Mouse (Mus musculus): Measurements from ENCODE around the gene Gm10228. TPM values are rescaled to one million over a fixed set of nuclear protein-coding genes. Genes with fewer than 3 reads are reported as not detected.
"Not testable (repeated sequence)": the region's sequence is repeated elsewhere in the genome, so short reads cannot be mapped to it uniquely, and the experiment has no call there.

Gene Gm10228
- not detected for total RNA-seq (2022)

GRCm38 (mm10) chr16:89041372-89041771 is at the start of gene Gm10228:
Gene Gm10228 (minus strand): TSS chr16:89041472.
- DNase-seq (ENCODE audit: low spot score in 2 of 2), result not testable (repeated sequence)

DNA sequence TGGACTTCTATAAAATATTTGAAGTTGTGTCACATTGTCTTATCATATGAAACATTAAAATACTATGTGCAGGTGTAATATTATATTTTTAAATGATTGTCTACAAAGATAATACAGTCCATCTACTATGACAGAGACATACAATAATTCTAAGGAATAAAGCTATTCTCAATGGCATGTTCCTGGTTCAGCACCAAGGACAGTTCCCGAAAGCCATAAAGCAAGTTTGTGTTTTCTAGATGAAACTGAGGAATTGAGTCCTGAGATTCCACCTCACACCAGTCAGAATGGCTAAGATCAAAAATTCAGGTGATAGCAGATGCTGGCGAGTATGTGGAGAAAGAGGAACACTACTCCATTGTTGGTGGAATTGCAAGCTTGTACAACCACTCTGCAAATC is 29.8 kb upstream of the Gm10228 start:
- DNase-seq (ENCODE audit: low spot score in 2 of 2), result not testable (repeated sequence)

- DNase-seq (ENCODE audit: low spot score in 2 of 2), result not testable (repeated sequence)
These were observed 22.6 kb upstream of the Gm10228 start, which contains the start of gene 1110025L11Rik for GRCm38 (mm10) chr16:89063902-89064301. Gene 1110025L11Rik (minus strand): TSS chr16:89064002.

GRCm38 (mm10) chr16:89047783-89048182 is 6.5 kb upstream of the Gm10228 start, which contains the start of gene Krtap6-5:
Gene Krtap6-5 (minus strand): TSS chr16:89047883.
- no peak for DNase-seq (ENCODE audit: low spot score in 2 of 2)

- DNase-seq (ENCODE audit: low spot score in 2 of 2), result not testable (repeated sequence)
These were observed 9.9 kb downstream of the Gm10228 start, which contains the start of gene Krtap6-1 for GRCm38 (mm10) chr16:89031399-89031798. Gene Krtap6-1 (plus strand): TSS chr16:89031699.

DNA sequence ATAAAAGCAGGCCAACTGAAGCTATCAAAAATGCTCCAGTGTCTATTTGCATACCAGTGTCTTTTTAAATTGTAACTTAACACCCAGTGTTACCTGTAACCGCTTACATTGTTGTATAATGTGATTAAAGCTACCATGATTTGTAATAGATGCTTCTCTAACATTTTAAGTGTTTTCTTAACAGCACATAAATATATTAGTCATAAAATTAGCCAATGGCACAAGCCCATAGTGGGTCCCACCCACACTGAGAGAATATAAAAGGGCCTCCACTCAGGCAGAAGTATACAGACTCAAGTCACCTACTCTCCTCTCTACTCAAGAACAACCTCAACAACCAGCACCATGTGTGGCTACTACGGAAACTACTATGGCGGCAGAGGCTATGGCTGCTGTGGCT is 26.3 kb downstream of the Gm10228 start, which contains the start of gene Gm10229:
TSS of gene Gm10229 (plus strand) at position 301 of the 400 bp plus-strand sequence.
- DNase-seq (ENCODE audit: low spot score in 2 of 2), result not testable (repeated sequence)

GRCm38 (mm10) chr16:89013973-89014372 is 27.3 kb downstream of the Gm10228 start:
- DNase-seq (ENCODE audit: low spot score in 2 of 2), result no peak

DNA sequence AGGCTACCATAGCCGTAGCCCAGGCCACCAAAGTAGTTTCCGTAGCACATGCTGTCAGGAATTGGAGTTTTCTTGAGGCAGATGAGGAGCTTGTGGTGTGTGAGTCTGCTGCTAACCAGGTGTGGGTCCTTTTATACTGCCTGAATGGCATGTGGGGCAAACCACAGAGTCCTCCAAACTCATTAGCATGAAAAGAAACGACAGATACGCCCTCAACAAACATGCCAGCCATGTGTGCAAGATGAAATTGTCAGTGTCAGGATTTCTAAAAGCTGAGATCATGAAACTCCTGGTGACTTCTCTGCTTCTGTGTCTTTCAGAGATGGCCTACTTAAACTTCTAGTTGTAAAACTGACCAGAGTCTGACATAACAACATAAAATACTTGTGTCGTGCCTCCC is 30.6 kb downstream of the Gm10228 start, which contains the start of gene Krtap22-2:
TSS of gene Krtap22-2 (minus strand) at position 101 of the 400 bp plus-strand sequence.
- DNase-seq (ENCODE audit: low spot score in 2 of 2), result no peak

Other genes with a start within 250 kb of the Gm10228 start
- not detected for gene Gm20741, start 229.3 kb downstream of the Gm10228 start, total RNA-seq (2022)
- gene Krtap15, start 221.3 kb downstream of the Gm10228 start, total RNA-seq (2022), result not detected
- not detected for gene Krtap14, start 215.3 kb downstream of the Gm10228 start, total RNA-seq (2022)
- gene Krtap19-1, start 172.1 kb downstream of the Gm10228 start, total RNA-seq (2022), result not detected
- gene Krtap19-2, start 167.2 kb downstream of the Gm10228 start, total RNA-seq (2022), result not detected
- not detected for gene Krtap19-3, start 163.4 kb downstream of the Gm10228 start, total RNA-seq (2022)
- gene Krtap19-4, start 156.4 kb downstream of the Gm10228 start, total RNA-seq (2022), result not detected
- not detected for gene Krtap19-5, start 145.0 kb downstream of the Gm10228 start, total RNA-seq (2022)
- gene Krtap19-9b, start 109.2 kb downstream of the Gm10228 start, total RNA-seq (2022), result not detected
- gene Krtap16-3, start 78.6 kb downstream of the Gm10228 start, total RNA-seq (2022), result not detected
- not detected for gene Krtap22-2, start 30.7 kb downstream of the Gm10228 start, total RNA-seq (2022)
- not detected for gene Gm10229, start 26.2 kb downstream of the Gm10228 start, total RNA-seq (2022)
- gene Krtap6-1, start 9.8 kb downstream of the Gm10228 start, total RNA-seq (2022), result not detected
- not detected for gene Krtap6-5, start 6.4 kb upstream of the Gm10228 start, total RNA-seq (2022)
- not detected for gene 1110025L11Rik, start 22.5 kb upstream of the Gm10228 start, total RNA-seq (2022)
- not detected for gene Krtap6-3, start 42.5 kb upstream of the Gm10228 start, total RNA-seq (2022)
- not detected for gene Gm6358, start 99.4 kb upstream of the Gm10228 start, total RNA-seq (2022)
- gene Gm10061, start 109.6 kb upstream of the Gm10228 start, total RNA-seq (2022), result not detected
- not detected for gene Gm9789, start 116.5 kb upstream of the Gm10228 start, total RNA-seq (2022)
- not detected for gene Gm7735, start 128.0 kb upstream of the Gm10228 start, total RNA-seq (2022)
- gene 1110057P08Rik, start 133.3 kb upstream of the Gm10228 start, total RNA-seq (2022), result not detected
- not detected for gene Krtap20-2, start 164.4 kb upstream of the Gm10228 start, total RNA-seq (2022)